Mouse (Mus musculus) heart, adult 2 months (tissue): Measurements from ENCODE around the gene Stag1.

Experiments used
- CTCF ChIP-seq: fragments of 200-600 bp; IDR thresholded peaks from 2 replicates; pipeline ENCODE4 v1.8.1; 2022; ENCODE audit warnings: antibody characterized with exemption, mild to moderate bottlenecking, moderate library complexity
- EP300 ChIP-seq: fragments of 200-500 bp; IDR thresholded peaks from 2 replicates; pipeline ENCODE4 v1.6.1; 2011; ENCODE audit warnings: low read depth, low read length, control low read depth; ENCODE audit not compliant: insufficient read depth
- POLR2A ChIP-seq: fragments of 200-500 bp; IDR thresholded peaks from 2 replicates; pipeline ENCODE4 v1.6.1; 2011; ENCODE audit warnings: mild to moderate bottlenecking, low read depth, low read length, control low read depth; ENCODE audit not compliant: insufficient read depth

- TF ChIP-seq POLR2A: no peak
- TF ChIP-seq CTCF: no peak
- TF ChIP-seq EP300: no peak
Observed at GRCm38 (mm10) chr9:100581543-100582492, 15.8 kb upstream of the Stag1 start.
